Mouse (Mus musculus) embryo, embryonic 10.5 days (tissue): ENCODE data around the gene Cd164l2.

Source experiments
- DNase-seq: peaks from one replicate; pipeline ENCODE4 v3.0.0-alpha.2; 2015; ENCODE audit warnings: low spot score

Gene Cd164l2

DNA sequence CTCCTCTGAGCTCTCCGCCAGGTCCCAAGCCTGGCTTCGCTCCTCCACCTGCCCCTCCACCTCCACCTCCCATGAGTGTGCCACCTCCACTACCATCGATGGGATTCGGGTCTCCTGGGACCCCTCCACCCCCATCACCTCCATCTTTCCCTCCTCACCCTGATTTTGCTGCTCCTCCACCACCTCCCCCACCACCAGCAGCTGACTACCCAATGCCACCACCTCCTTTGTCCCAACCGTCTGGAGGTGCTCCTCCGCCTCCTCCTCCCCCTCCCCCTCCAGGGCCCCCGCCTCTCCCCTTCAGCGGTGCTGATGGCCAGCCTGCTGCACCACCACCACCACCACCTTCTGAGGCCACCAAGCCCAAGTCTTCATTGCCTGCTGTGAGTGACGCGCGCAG, 17.4 kb upstream of the Cd164l2 start:
- no peak for DNase-seq

DNA sequence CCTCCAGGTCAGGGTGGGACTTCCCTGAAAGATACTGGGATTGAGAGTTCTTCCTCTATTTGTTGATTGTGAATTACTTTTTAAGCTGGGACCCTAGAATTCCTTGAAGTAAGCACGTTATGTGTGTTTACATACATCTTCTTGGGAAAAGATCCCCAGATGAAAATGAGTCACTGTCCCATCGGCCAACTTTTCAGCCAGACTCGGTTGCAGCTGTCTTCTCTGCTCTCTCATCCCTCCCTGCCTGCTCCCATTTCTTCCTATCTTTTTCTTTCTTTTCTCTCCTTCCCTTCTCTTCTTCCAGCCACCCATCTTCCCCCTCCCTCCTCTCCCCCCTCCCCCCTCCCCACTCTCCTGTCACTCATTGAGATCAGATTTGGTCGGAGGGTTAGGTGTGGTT, 16.9 kb upstream of the Cd164l2 start:
- no peak for DNase-seq

DNA sequence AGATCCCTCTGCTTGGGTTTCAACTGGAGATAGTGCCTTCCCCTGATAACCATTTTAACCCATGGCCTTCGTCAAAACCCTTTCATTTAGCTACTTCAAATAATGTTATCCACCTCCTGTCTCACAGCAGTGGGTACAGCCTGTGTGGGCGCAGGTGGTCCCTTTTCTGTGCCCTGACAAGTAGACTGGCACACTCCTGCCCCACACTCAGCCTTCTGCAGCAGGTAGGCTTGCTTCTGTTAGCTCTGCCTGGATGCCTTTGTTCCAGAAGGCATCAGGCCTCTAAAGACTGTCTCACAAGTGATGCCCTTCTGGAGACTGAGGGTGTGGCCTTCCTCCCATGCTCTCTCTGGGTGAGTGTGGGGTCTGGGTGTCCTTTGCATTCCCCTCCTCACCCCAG, 15.8 kb upstream of the Cd164l2 start:
- no peak for DNase-seq

DNA sequence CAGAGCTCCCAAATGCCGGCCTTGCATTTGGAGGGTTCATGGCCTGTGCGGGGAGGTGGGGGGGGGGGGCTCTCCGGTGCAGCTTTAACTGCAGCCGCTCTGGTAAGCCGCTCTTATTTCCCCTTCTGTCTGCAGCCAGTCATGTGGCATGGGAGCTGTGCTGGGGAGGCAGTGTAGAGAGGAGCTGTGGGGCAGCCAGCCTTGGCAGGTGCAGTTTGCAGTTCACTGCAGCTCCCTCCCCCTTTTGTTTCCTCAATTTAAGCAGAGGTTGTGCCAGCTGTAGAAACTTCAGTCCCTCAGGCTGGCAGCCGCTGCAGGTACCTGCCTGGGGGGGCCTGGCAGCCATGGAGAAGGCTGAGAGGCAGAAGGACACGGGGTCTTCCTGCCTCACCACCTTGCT, 15.1 kb upstream of the Cd164l2 start:
- no peak for DNase-seq

DNA sequence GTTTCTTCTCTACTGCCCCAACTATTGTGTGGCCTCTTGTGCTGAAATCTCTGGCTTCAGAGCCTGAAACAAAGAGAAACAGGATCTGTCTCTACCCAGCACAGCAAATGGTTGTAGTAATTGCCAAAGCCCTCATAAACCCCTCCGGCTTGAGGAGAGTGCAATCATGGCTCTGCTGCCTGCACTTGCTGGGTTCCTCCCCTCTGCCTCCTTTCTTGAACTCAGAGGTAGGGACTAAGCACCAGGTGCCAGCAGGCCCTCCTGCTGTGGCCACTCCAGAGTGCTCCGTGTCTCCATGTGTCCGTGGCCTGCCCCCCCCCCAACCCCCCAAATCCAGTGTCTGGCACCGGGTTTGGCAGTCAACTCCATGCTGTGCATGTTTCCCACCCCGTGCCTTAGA, 14.6 kb upstream of the Cd164l2 start:
- DNase-seq: no peak

DNA sequence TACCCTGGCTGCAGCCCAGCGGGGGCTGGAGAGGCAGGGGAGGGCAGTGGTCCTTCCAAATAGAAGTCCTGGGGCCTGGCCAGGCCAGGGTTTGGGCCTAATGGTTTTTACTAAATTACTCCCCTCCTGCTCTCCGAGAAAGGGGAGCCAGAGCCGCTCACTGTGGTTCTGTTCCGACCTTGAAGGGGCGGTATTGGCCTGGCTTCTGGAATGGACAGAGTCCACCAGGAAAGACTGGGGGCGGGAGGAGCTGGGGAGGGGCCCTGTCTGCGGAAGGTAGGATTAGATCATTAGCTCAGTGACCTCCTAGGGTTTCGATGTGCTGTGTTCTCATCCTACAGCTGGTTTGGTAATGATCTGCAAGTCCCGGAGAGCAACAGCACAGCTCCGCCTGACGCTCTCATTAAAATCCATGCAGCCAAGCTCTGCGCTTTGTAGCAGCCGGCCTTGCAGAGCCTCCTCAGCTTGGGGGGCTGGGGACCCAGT, 14.1 kb upstream of the Cd164l2 start:
- DNase-seq: peak; percentile 60

DNA sequence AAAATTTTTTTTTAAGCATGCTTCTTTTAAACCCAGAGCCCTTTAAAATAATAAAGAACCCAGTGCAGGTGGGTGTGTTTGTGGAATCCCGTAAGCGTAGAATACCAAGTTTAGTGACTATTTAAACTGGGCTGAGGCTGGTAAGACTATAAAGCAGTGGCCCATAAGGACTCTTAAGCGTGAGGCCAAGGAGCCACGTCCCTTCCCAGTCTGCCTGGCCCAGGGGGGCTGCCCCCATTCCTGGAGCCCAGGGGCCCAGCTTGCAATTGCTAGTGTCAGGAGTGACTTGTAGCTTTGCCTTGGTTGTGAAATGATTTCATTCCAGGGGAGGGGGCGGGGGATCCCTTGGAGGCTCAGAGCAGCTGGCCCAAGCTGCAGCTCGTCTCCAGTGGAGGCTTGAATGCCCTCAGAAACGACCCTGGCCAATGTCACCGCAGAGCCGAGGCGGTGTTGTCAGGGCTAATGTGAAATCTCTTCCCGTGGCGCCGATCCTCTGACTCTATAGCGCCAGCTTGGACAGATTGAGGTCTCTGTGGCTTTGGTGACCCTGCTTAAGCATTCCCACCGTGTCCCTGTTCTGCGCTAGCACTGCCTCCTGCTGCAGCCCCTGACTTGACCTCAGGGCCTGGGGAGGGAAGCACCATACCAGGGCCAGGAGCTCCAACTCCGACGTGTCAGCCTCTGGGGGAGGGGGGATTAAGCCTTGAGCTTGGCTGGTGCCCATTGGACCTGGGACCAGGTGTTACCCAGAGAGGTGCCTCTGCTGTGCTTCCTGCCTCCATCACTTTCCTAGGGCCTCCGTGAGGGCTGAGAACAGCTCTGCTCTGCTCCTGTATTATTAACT, 13.4 kb upstream of the Cd164l2 start:
- peak; percentile 77 for DNase-seq

DNA sequence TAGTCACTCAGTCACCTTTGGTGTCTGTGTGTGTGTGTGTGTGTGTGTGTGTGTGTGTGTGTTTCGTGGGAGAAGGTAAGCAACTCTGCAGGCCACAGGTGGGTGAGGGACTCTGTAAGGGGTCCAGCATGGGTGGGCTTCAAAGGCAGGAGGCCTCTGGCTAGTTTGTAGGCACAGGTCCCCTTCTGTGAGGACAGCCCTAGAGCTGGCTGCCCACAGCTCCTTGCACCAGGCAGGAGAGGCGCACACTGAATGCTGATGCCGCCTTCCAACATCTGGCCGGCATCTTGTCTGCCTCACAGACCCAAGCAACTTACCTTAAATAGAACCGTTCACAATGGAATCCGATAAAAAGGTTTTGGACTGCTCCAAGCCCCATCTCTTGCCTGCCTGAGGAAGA, 12.2 kb upstream of the Cd164l2 start:
- no peak for DNase-seq

DNA sequence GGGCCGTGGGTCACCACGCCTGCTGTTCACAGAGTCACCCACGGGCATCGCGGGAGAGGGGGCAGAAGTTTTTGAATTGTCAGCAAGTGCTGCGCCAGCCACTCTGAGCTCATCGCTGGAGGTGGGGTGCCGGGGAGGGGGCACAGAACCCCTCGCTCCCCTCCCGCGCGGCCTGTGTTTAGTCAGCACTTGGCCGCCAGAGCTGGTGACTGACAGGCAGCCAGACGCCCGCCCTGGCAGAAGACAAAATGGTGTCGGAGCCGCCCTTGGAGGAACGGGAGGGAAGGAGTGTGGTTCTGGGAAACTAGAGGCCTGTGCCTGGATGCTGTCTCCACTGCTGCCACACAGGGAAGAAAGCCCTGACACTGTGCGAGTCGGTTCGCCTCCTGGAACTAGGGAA, 11.6 kb upstream of the Cd164l2 start:
- DNase-seq: no peak

DNA sequence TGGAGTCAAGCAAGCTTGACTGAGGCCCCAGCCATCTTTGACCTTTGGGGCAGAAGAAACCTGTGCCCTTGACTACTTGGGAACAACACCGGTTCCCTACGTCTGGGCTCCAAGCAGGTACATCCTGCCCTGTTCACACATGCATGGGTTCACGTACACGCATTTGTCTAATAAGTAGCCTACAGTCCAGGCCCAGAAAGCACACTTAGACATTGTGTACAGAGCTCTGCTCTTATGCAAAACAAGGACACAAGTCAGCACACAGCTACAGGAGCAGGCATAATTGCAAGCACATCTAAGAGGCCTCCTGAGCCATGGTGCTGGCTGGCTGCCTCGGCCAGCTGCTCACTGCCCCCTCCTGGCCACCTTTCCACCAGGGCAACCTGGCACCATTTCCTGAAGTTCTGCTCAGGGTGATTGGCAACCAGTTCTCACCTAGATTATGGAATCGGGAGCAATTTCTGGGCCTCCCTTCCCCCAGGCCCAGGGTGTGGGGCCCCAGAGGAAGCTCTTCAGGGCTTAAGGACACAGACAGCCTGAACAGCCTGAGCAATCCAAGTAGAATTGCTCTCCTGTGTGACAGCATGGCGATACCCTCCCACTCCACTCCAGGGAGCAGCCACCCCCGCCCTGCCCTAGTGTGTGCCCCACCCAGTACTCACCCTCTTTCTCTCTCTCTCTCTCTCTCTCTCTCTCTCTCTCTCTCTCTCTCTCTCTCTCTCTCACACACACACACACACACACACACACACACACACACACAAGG, 10.7 kb upstream of the Cd164l2 start:
- no peak for DNase-seq

DNA sequence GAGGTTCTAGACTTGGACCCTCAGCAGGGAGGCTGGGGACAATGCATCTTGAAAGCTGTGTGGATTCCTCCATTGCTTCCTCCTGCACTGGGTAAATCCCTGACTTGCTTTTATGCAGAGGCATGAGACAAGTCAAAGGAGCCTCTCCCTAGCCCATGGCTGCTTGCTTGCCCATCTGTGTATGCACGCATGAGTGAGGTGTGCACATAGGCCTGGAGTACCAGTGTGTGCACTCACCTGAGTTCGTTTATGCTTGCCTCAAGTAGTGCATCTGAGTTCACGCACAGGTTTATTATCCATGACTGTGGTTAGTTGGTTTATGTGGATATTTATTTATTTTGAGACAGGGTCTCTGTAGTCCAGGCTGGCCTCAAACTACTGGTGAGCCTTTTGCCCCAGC, 9.7 kb upstream of the Cd164l2 start:
- DNase-seq: no peak

DNA sequence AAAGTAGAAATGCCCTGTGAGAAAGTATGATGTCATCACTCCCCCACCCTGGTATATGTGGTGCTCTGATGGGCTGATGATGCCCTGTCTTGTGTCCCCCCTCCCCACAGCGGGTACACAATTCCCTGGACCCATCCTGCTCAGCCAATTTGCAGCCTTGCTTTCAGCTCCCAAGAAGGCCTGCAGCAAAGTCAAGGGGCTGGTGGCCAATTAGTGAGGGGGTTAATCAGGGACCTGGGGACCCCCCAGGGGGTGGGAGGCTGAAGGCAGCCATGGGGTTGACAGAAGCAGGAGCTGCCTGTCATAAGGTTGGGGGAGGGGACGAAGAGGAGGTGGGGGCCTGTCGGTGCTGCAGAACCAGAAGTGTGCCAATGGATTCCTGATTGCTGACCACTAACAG, 8.3 kb upstream of the Cd164l2 start:
- DNase-seq: no peak

DNA sequence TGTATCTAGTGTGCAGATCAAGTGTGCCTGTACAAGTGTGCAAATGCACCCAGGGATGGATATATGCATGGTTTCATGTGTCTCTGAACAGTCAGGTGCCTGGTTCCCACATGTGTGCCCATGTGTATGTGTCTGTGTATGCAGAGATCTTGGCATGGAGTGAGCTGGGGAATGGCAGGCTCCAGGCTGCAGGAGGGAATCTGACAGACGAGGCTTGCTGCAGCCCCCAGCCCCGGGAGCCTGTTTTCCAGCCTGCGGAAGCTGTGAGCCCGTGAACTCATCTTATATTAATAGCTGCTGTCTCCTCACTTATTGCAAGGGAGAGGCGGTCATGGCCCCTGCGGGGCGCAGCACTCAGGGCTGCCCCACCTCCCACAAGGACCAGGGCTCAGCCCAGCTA, 7.6 kb upstream of the Cd164l2 start:
- no peak for DNase-seq

DNA sequence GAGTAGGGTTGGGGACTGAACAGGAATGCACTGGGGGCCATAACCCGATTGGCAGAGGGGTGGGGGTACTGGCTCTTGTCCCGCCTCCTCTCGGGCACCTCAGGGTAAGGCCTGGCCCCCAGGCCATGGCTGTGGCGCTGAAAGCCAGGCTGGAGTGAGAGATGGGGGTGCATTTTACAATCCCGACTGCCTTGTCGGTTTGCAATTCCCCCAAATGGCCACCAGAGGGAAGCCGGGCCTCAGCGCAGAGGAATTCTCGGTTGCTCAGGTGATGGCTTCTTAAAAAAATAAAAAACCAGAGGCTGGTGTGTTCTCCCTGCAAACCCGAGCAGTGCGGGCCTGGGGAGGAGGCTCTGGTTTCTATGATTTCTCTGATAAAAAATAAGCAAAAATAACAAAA, 2.6 kb upstream of the Cd164l2 start:
- peak; percentile 84 for DNase-seq

DNA sequence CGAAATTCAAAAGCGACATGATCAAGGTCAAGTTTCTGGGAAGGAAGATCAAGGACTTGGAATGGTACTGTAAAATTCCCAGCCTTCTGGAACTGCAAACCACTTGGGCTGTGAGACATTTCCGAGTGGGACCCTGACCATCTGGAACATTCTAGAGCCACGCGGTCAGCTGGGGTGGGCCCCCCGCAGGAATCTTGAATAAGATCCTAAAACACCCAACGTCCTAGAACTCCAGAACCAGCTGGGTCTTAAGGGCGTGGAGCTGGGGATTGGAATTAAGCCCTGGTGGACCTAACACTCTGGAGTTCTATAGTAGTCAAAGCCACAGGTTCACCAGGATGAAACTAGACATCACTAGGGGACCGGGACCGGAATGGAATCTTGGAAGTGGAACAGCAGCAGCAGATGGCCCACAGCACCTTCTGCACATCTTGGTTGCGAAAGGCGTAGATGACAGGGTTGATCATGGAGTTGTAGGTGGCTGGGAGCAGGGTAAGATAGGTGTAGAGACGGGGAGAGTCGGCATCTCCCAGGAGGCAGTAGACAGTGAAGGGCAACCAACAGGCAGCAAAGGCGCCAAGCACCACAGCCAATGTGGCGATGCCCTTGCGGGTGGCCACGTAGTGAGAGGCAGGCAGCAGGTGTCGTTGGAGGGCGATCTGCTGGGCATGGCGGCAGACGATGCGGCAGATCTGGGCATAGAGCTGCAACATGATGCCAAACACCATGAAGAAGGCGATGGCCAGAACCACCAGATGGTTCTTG, 1.7 kb upstream of the Cd164l2 start:
- no peak for DNase-seq

DNA sequence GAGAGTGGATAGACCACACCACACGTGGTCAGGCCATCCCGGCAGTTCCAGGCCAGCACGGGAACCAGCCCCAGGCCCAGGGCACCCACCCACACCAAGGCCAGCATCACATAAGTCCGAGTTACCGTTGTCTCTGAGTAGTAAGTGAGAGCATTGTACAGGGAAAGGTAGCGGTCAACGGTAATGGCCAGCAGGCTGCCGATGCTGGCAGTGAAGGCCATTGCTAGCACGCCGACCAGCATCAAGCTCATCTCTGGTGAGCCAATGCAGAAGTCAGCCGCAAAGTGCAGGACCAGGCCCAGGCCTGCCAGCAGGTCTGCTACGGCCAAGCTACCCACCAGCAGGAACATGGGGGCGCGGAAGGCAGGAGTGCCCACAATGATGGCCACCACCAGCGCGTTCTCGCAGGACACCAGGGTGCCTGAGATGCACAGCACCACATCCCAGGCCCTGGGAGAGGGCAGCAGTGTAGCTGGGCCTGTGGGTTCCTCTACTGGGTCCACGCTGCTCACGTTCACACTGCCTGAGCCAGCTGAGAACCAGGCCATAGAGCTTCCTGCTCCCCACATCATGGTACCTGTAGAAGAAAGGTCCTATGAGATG, 1.0 kb upstream of the Cd164l2 start:
- no peak for DNase-seq

DNA sequence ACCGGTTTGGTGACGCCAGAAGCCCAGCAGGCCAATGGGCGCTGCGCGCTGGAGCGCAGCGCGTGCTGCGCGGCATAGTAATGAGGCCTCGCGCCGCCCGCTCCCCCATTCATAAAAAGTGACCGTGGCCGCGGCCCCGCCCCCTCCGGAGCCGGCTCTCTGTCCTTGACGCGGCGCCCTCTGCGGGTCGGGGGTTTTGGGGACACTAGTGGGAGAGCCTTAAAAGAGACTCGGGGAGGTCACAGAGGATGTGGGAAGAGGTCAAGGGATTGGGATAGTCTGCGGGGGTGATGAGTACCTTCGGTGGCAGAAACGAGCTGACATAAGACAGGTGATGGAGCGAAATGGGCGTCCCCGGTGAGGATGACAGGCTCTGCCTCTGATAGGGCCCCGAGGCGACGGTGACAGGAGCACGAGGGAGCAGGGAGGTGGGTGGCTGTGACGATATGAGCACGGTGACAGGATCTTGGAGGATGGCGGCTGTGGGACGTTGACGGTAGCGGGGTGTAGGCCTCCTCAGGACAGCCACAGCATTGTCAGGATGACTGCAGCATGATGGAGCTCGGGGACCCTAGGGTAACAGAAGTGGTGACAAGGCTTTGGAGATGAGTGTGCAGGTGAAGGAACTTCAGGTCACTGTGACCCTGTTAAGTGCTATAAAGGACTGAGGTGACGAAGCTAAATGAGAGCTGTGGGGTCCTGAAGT, 784 bp downstream of the Cd164l2 start:
- peak; percentile 87 for DNase-seq

DNA sequence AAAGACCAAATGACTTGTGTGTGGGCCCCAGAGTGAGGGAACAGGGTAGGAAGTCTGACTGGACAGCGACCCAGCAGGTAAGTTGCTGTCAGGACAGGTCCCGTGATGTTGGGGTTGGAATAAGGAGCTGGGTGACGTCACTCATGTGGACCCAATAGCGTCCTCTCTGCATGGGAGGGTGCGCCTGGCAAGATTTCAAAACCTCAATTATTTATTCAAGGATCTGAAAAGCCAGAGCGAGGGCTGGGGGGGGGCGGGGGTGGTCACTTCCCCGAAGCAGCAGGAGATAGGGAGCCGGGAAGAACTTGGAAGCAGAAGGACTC, 1.3 kb downstream of the Cd164l2 start:
- DNase-seq: peak; percentile 44

DNA sequence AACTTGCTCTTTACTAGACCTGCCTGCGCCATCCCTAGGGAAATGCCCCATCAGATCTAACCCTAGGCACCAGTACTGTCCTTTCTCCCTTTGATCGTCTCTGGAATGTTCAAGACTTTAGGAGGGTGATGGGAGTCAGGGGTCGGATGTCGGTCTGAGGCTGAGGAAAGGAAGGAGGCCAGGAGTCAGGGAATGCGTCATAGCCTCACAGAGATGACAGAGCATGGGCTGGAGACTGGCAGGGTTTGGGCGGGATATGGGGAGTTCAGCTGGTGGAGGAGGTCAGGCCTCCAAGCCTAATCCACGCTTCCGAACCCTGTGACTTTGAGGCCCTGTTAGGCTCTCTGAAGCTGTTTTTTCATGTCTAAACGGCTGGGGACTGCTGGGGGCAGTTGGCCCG, 1.7 kb downstream of the Cd164l2 start:
- DNase-seq: no peak

DNA sequence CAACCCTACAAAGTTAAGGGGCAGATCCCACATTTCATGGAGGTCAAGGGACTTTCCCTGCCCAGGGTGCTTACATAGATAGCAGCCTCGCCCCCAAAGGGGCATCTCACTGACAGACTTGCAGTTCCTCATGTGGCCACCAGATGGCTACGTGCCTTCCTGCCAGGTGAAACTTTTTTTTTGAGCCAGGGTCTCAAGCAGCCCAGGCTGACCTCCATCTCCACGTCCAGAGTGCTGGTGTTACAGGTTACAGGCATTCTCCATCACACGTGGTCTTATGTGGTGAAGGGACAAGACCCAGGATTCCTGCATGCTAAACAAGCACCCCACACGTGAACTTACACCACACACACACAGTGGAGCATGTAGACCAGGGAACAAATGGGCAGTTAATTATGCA, 5.7 kb downstream of the Cd164l2 start:
- peak; percentile 87 for DNase-seq

DNA sequence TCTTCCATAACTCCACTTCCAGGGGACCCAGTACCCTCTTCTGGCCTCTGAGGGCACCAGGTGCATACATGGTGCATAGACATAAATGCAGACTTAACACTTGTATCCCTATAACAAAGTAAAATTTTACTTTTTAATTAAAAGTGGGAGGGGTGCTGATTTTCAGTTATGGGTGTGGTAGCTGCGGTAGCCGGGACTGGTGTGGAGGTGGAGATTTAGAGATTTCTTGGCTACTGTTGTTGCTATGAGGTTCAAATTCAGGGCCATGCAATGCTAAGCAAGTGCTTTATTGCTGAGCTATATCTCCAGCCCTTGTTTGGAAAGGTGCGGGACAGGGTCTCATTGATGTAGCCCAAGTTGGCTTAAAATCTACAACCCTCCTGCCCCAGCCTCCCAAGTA, 6.8 kb downstream of the Cd164l2 start:
- no peak for DNase-seq

DNA sequence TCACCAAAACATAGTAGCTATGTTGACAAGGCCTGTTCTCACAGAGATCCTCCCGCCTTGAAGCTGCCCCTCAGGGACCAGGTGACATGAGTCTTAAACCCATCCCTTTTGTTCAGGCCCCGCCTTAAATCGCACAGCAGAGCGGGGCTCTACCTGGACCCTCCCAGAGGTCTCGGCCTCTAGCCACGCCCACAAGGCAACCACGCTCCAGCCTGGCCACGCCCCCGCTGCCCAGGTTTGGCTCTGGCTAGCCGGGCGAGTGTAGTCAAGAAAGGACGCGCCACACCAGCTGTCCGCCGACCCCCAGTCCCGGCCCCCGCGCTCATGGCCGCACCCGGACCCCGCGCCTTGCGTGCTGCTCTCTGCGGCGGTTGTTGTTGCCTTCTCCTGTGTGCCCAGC, 8.7 kb downstream of the Cd164l2 start:
- DNase-seq: peak; percentile 66
